Comparison of ENCODE assay signal across 19 mouse cellular contexts in the genomic region with DNA sequence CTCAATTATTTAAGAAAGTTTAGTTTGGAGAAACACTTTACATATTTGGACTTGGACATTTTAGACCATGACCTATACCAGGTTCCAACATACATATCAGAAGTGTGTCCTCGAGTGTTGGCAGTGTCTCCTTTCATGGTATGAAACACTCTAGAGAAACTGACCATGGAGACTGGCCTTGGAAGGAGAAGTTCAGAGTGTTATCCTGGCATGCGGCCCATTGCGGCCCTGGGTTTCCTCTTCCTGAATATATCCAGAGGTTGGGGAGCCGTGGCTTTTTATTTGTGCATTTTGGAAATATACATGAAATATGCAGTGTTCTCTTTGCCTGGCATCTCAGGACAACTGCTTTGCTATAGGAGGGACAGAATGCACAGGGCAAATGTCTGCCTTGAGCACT.
DNase-seq lines count a peak whose midpoint lies in the region; ATAC-seq lines count a peak whose summit lies in the region.
"Had no signal": no experiment of that assay in that cellular context is flagged by ENCODE, and none has a peak within 500 bp of the region (broad histone marks: within the 10 kb centered on the region; RNA-seq: fewer than 3 reads in every experiment).

No protein-coding gene starts in this region.

- no peak overlapping the region for H3K4me3 ChIP-seq in midbrain, embryonic 11.5 days (ENCODE audit: low read depth, low read length)
- H3K4me3 ChIP-seq in midbrain, embryonic 16.5 days (ENCODE audit: low read depth, low read length): no peak overlapping the region
- H3K4me3 ChIP-seq: embryonic facial prominence, embryonic 12.5 days; forebrain, embryonic 15.5 days; heart, embryonic 10.5 days; hindbrain, embryonic 12.5 days had no signal

- H3K36me3 ChIP-seq in midbrain, embryonic 11.5 days (ENCODE audit: control insufficient read depth, insufficient read depth, low read length): no peaks in the 10 kb centered on the region
- H3K36me3 ChIP-seq in midbrain, embryonic 16.5 days (ENCODE audit: control insufficient read depth, insufficient read depth, low read length): no peaks in the 10 kb centered on the region
- H3K36me3 ChIP-seq: embryonic facial prominence, embryonic 12.5 days; forebrain, embryonic 15.5 days; heart, embryonic 10.5 days; hindbrain, embryonic 12.5 days had no signal

- DNase-seq in midbrain, embryonic 11.5 days (ENCODE audit: low spot score, missing footprints): peak; percentile 70
- peak; percentile 85 to 87 for DNase-seq in adrenal gland, adult (ENCODE audit: inconsistent age in 2 of 2, low spot score in 1 of 2)
- DNase-seq in adrenal gland, postnatal 10 days: peak; percentile 76
- peak; percentile 16 to 38 for DNase-seq in adrenal gland, postnatal 4 days (ENCODE audit: low spot score in 2 of 2)
- DNase-seq in urinary bladder, adult 18-20 months (ENCODE audit: low spot score in 2 of 2): no peak
- DNase-seq in frontal cortex, postnatal 36 days (ENCODE audit: low spot score in 2 of 2): no peak
- DNase-seq: cerebellum, adult 8-10 months; cerebellum, postnatal 14 days; gastrocnemius, postnatal 10 days; heart, adult 18-20 months; heart, postnatal 10 days; heart, postnatal 4 days had no signal

- H3K27ac ChIP-seq in midbrain, embryonic 11.5 days (ENCODE audit: low read depth, low read length): no peak overlapping the region
- no peak overlapping the region for H3K27ac ChIP-seq in midbrain, embryonic 16.5 days (ENCODE audit: low read length)
- H3K27ac ChIP-seq: embryonic facial prominence, embryonic 12.5 days; forebrain, embryonic 15.5 days; heart, embryonic 10.5 days; hindbrain, embryonic 12.5 days had no signal

- no peak overlapping the region for H3K4me2 ChIP-seq in midbrain, embryonic 11.5 days
- no peak overlapping the region for H3K4me2 ChIP-seq in midbrain, embryonic 16.5 days (ENCODE audit: low read length)
- H3K4me2 ChIP-seq: embryonic facial prominence, embryonic 12.5 days; forebrain, embryonic 15.5 days; hindbrain, embryonic 12.5 days had no signal

- 87% methylated on average over 4 of the region's 4 CpGs for WGBS in midbrain, embryonic 11.5 days
- WGBS in midbrain, embryonic 16.5 days: 92% methylated on average over 4 of the region's 4 CpGs

- no peak overlapping the region for H3K9ac ChIP-seq in midbrain, embryonic 11.5 days (ENCODE audit: low read length)
- no peak overlapping the region for H3K9ac ChIP-seq in midbrain, embryonic 16.5 days (ENCODE audit: low read depth, low read length)
- H3K9ac ChIP-seq: embryonic facial prominence, embryonic 12.5 days; forebrain, embryonic 15.5 days; hindbrain, embryonic 12.5 days had no signal

- no peaks in the 10 kb centered on the region for H3K9me3 ChIP-seq in midbrain, embryonic 11.5 days (ENCODE audit: control insufficient read depth, low read length)
- no peaks in the 10 kb centered on the region for H3K9me3 ChIP-seq in midbrain, embryonic 16.5 days (replicated peaks; ENCODE audit: control insufficient read depth, low read length, poor library complexity, severe bottlenecking)
- H3K9me3 ChIP-seq: embryonic facial prominence, embryonic 12.5 days; forebrain, embryonic 15.5 days; heart, embryonic 10.5 days; hindbrain, embryonic 12.5 days had no signal

- H3K4me1 ChIP-seq in midbrain, embryonic 11.5 days (ENCODE audit: control insufficient read depth, insufficient read depth, low read length): no peaks in the 10 kb centered on the region
- H3K4me1 ChIP-seq in midbrain, embryonic 16.5 days (ENCODE audit: control insufficient read depth, insufficient read depth, low read length): no peaks in the 10 kb centered on the region
- H3K4me1 ChIP-seq: embryonic facial prominence, embryonic 12.5 days; forebrain, embryonic 15.5 days; heart, embryonic 10.5 days; hindbrain, embryonic 12.5 days had no signal

- ATAC-seq in midbrain, embryonic 11.5 days (ENCODE audit: low FRiP score): no peak
- ATAC-seq in midbrain, embryonic 16.5 days: no peak
- ATAC-seq: forebrain, embryonic 15.5 days; hindbrain, embryonic 16.5 days; inflammation-experienced regulatory T-cells, adult 6 months had no signal

- no peaks in the 10 kb centered on the region for H3K27me3 ChIP-seq in midbrain, embryonic 11.5 days (ENCODE audit: control insufficient read depth, insufficient read depth, low read length)
- no peaks in the 10 kb centered on the region for H3K27me3 ChIP-seq in midbrain, embryonic 16.5 days (ENCODE audit: control insufficient read depth, insufficient read depth, low read depth, low read length)
- H3K27me3 ChIP-seq: embryonic facial prominence, embryonic 12.5 days; forebrain, embryonic 15.5 days; hindbrain, embryonic 12.5 days had no signal

Comparison
In these comparisons a context has a peak if more than half of its experiments do, and no peak if none do; other contexts are left out.
1. DNase-seq: peak in midbrain, embryonic 11.5 days (single experiment), adrenal gland, adult (2 of 2), adrenal gland, postnatal 10 days (single experiment) and adrenal gland, postnatal 4 days (2 of 2); none in urinary bladder, adult 18-20 months (0 of 2) and frontal cortex, postnatal 36 days (0 of 2).